In the genomic region with DNA sequence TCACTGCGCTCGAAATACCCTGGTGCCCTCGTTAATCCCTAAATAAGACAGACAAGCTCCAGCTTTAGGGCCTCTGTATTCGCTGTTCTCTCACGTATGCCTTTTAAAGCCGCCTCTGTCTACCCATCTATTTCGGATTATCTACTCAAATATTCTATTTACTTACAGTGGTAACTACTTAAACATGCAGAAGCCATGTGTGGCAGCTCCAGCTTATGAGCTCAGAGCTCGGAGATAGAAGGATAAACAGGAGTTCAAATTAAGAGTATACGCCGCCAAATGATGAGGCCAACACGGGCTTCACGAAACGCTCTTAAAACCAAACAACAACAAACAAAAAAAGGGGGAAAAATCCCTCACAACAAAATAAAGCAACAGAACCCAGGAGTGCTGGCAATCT, we compare ENCODE assay signal across 8 mouse cellular contexts. TPM values are rescaled to one million over a fixed set of nuclear protein-coding genes. Genes with fewer than 3 reads are reported as not detected.
DNase-seq lines count a peak whose midpoint lies in the region; ATAC-seq lines count a peak whose summit lies in the region.

No protein-coding gene starts in this region.

- no peaks in the 10 kb centered on the region for H3K27me3 ChIP-seq in kidney, embryonic 14.5 days (ENCODE audit: control insufficient read depth, insufficient read depth, low read length)
- H3K27me3 ChIP-seq in hindbrain, embryonic 16.5 days (replicated peaks; ENCODE audit: control insufficient read depth, insufficient read depth, low read length): 0 out of 2 replicates have a peak, but pooled peaks cover 8% of the 10 kb centered on the region
- no peaks in the 10 kb centered on the region for H3K27me3 ChIP-seq in midbrain, embryonic 14.5 days (ENCODE audit: control insufficient read depth, insufficient read depth, low read length)

- H3K9me3 ChIP-seq in kidney, embryonic 14.5 days (ENCODE audit: control insufficient read depth, low read length): no peaks in the 10 kb centered on the region
- H3K9me3 ChIP-seq in hindbrain, embryonic 16.5 days (ENCODE audit: control insufficient read depth, low read length): no peaks in the 10 kb centered on the region
- H3K9me3 ChIP-seq in midbrain, embryonic 14.5 days (ENCODE audit: control insufficient read depth, low read length): no peaks in the 10 kb centered on the region

- peak overlapping the region; percentile 82 for H3K9ac ChIP-seq in kidney, embryonic 14.5 days (ENCODE audit: low read depth, low read length)
- peak overlapping the region; percentile 73 for H3K9ac ChIP-seq in hindbrain, embryonic 16.5 days (ENCODE audit: low read depth, low read length)
- H3K9ac ChIP-seq in midbrain, embryonic 14.5 days (replicated peaks; ENCODE audit: low read length): peak overlapping the region; percentile 65

- peak; percentile 14; the same call in 1 of the 2 replicates for ATAC-seq in kidney, embryonic 14.5 days (ENCODE audit: low FRiP score, low TSS enrichment)
- ATAC-seq in hindbrain, embryonic 16.5 days: peak; percentile 34; the same call in 1 of the 2 replicates
- no peak; the same call in 1 of the 2 replicates for ATAC-seq in midbrain, embryonic 14.5 days (ENCODE audit: low FRiP score, low TSS enrichment)

- H3K27ac ChIP-seq in kidney, embryonic 14.5 days (ENCODE audit: low read depth, low read length): peak overlapping the region; percentile 71; the same call in 1 of the 2 replicates
- H3K27ac ChIP-seq in brown adipose tissue, adult 24 weeks (replicated peaks; ENCODE audit: low read depth, low read length): peak overlapping the region; percentile 96
- peak overlapping the region; percentile 83 for H3K27ac ChIP-seq in hindbrain, embryonic 16.5 days (ENCODE audit: low read depth, low read length)
- H3K27ac ChIP-seq in midbrain, embryonic 14.5 days (replicated peaks; ENCODE audit: low read depth, low read length): peak overlapping the region; percentile 76; the same call in 1 of the 2 replicates

- H3K36me3 ChIP-seq in kidney, embryonic 14.5 days (ENCODE audit: control insufficient read depth, insufficient read depth, low read length): peaks cover 14% of the 10 kb centered on the region
- H3K36me3 ChIP-seq in hindbrain, embryonic 16.5 days (ENCODE audit: control insufficient read depth, insufficient read depth, low read length): peaks cover 1% of the 10 kb centered on the region; the same call in 1 of the 2 replicates
- peaks cover 12% of the 10 kb centered on the region for H3K36me3 ChIP-seq in midbrain, embryonic 14.5 days (ENCODE audit: control insufficient read depth, insufficient read depth, low read length)

- H3K4me2 ChIP-seq in kidney, embryonic 14.5 days (replicated peaks; ENCODE audit: low read depth, low read length): peak overlapping the region; percentile 58
- peak overlapping the region; percentile 75 for H3K4me2 ChIP-seq in hindbrain, embryonic 16.5 days (ENCODE audit: low read length)
- peak overlapping the region; percentile 63 for H3K4me2 ChIP-seq in midbrain, embryonic 14.5 days (ENCODE audit: low read length)

- 0 out of 2 replicates have a peak, but pooled peaks cover 8% of the 10 kb centered on the region for H3K4me1 ChIP-seq in kidney, embryonic 14.5 days (ENCODE audit: control insufficient read depth, insufficient read depth, low read length)
- peaks cover 13% of the 10 kb centered on the region; the same call in 1 of the 2 replicates for H3K4me1 ChIP-seq in brown adipose tissue, adult 24 weeks (ENCODE audit: control insufficient read depth, insufficient read depth, insufficient read length, low read length)
- H3K4me1 ChIP-seq in hindbrain, embryonic 16.5 days (ENCODE audit: control insufficient read depth, insufficient read depth, low read depth, low read length): peaks cover 6% of the 10 kb centered on the region
- peaks cover 11% of the 10 kb centered on the region for H3K4me1 ChIP-seq in midbrain, embryonic 14.5 days (ENCODE audit: control insufficient read depth, insufficient read depth, low read length)

- peak overlapping the region; percentile 86 for H3K4me3 ChIP-seq in kidney, embryonic 14.5 days (ENCODE audit: low read length)
- peak overlapping the region; percentile 83 for H3K4me3 ChIP-seq in brown adipose tissue, adult 24 weeks (ENCODE audit: insufficient read depth, low read depth, low read length)
- H3K4me3 ChIP-seq in hindbrain, embryonic 16.5 days (ENCODE audit: low read length): peak overlapping the region; percentile 70
- H3K4me3 ChIP-seq in midbrain, embryonic 14.5 days (replicated peaks; ENCODE audit: low read depth, low read length): peak overlapping the region; percentile 71

- 3% methylated on average over 13 of the region's 13 CpGs for WGBS in kidney, embryonic 14.5 days
- WGBS in hindbrain, embryonic 16.5 days: 4% methylated on average over 13 of the region's 13 CpGs
- WGBS in midbrain, embryonic 14.5 days: 1% methylated on average over 13 of the region's 13 CpGs

- no peak for DNase-seq in kidney, postnatal 25 days
- DNase-seq in midbrain, embryonic 14.5 days: peak; percentile 8
- no peak for DNase-seq in gastrocnemius, postnatal 4 days (ENCODE audit: low spot score in 2 of 2)
- DNase-seq in spleen, adult 12 weeks (ENCODE audit: low spot score): no peak
- no peak for DNase-seq in testis, postnatal 10 days (ENCODE audit: low spot score)

RNA-seq across cellular contexts. Expression of gene Zscan26, which starts 0.5 kb away (rescaled TPM):
- polyA plus RNA-seq in kidney, embryonic 14.5 days (2014; fragmentation: Nextera tagmentation; extraction: Ambion mirVana): 23.5 and 27.6 TPM in 2 replicates
- 16.1 and 18.3 TPM in 2 replicates for polyA plus RNA-seq in brown adipose tissue, adult 24 weeks (2012; ENCODE audit: insufficient read depth, insufficient read length, missing spikeins)
- 17.6 and 20.6 TPM in 2 replicates for polyA plus RNA-seq in hindbrain, embryonic 16.5 days (2015; fragmentation: Nextera tagmentation; extraction: Ambion mirVana)
- polyA plus RNA-seq in midbrain, embryonic 14.5 days (2014; fragmentation: Nextera tagmentation; extraction: Ambion mirVana): 15.7 and 17.6 TPM in 2 replicates
- total RNA-seq in gastrocnemius, postnatal 4 days (2021): 10 to 100 TPM; 18.3 to 19.0 TPM

RNA-seq across cellular contexts. Expression of gene Pgbd1, which starts 12.2 kb away (rescaled TPM):
- 3.4 and 4.9 TPM in 2 replicates for polyA plus RNA-seq in kidney, embryonic 14.5 days (2014; fragmentation: Nextera tagmentation; extraction: Ambion mirVana)
- 0.42 TPM in 1 of 2 replicates, not detected in the other for polyA plus RNA-seq in brown adipose tissue, adult 24 weeks (2012; ENCODE audit: insufficient read depth, insufficient read length, missing spikeins)
- 2.8 and 3.5 TPM in 2 replicates for polyA plus RNA-seq in hindbrain, embryonic 16.5 days (2015; fragmentation: Nextera tagmentation; extraction: Ambion mirVana)
- 3.9 and 5.2 TPM in 2 replicates for polyA plus RNA-seq in midbrain, embryonic 14.5 days (2014; fragmentation: Nextera tagmentation; extraction: Ambion mirVana)
- under 1 TPM; 0.29 to 0.49 TPM for total RNA-seq in gastrocnemius, postnatal 4 days (2021)

RNA-seq across cellular contexts. Expression of gene Nkapl, which starts 15.3 kb away (rescaled TPM):
- polyA plus RNA-seq in kidney, embryonic 14.5 days (2014; fragmentation: Nextera tagmentation; extraction: Ambion mirVana): 2.2 and 2.6 TPM in 2 replicates
- 1.3 and 2.5 TPM in 2 replicates for polyA plus RNA-seq in brown adipose tissue, adult 24 weeks (2012; ENCODE audit: insufficient read depth, insufficient read length, missing spikeins)
- polyA plus RNA-seq in hindbrain, embryonic 16.5 days (2015; fragmentation: Nextera tagmentation; extraction: Ambion mirVana): 2.5 and 3.2 TPM in 2 replicates
- 3.2 and 5.1 TPM in 2 replicates for polyA plus RNA-seq in midbrain, embryonic 14.5 days (2014; fragmentation: Nextera tagmentation; extraction: Ambion mirVana)
- under 1 TPM; 0.41 to 0.81 TPM for total RNA-seq in gastrocnemius, postnatal 4 days (2021)

RNA-seq across cellular contexts. Expression of gene Zkscan4, which starts 25.7 kb away (rescaled TPM):
- 3.2 and 3.8 TPM in 2 replicates for polyA plus RNA-seq in kidney, embryonic 14.5 days (2014; fragmentation: Nextera tagmentation; extraction: Ambion mirVana)
- polyA plus RNA-seq in brown adipose tissue, adult 24 weeks (2012; ENCODE audit: insufficient read depth, insufficient read length, missing spikeins): 1.7 and 2.2 TPM in 2 replicates
- polyA plus RNA-seq in hindbrain, embryonic 16.5 days (2015; fragmentation: Nextera tagmentation; extraction: Ambion mirVana): 10.8 and 11.3 TPM in 2 replicates
- 8.8 and 9.7 TPM in 2 replicates for polyA plus RNA-seq in midbrain, embryonic 14.5 days (2014; fragmentation: Nextera tagmentation; extraction: Ambion mirVana)
- total RNA-seq in gastrocnemius, postnatal 4 days (2021): 1 to 10 TPM; 1.2 to 1.5 TPM

RNA-seq across cellular contexts. Expression of gene Gm10065, which starts 26.2 kb away (rescaled TPM):
- not detected in 2 replicates for polyA plus RNA-seq in kidney, embryonic 14.5 days (2014; fragmentation: Nextera tagmentation; extraction: Ambion mirVana)
- polyA plus RNA-seq in brown adipose tissue, adult 24 weeks (2012; ENCODE audit: insufficient read depth, insufficient read length, missing spikeins): not detected in 2 replicates
- not detected in 2 replicates for polyA plus RNA-seq in hindbrain, embryonic 16.5 days (2015; fragmentation: Nextera tagmentation; extraction: Ambion mirVana)
- polyA plus RNA-seq in midbrain, embryonic 14.5 days (2014; fragmentation: Nextera tagmentation; extraction: Ambion mirVana): not detected in 2 replicates
- total RNA-seq in gastrocnemius, postnatal 4 days (2021): not detected
